In genomic region chr9:109046306-109046705, GRCm38 (mm10) we compare ENCODE assay signal across 9 mouse cellular contexts. TPM values are rescaled to one million over a fixed set of nuclear protein-coding genes. Genes with fewer than 3 reads are reported as not detected.
DNase-seq lines count a peak whose midpoint lies in the region; ATAC-seq and TF ChIP-seq lines count a peak whose summit lies in the region.
"Had no signal": no experiment of that assay in that cellular context is flagged by ENCODE, and none has a peak within 500 bp of the region (broad histone marks: within the 10 kb centered on the region; RNA-seq: fewer than 3 reads in every experiment).

No protein-coding gene starts in this region.

- TF ChIP-seq POLR2A in small intestine, adult 2 months (IDR thresholded peaks at IDR 0.05; ENCODE audit: low read depth, low read length), result no peak

- H3K27ac ChIP-seq in hindbrain, embryonic 10.5 days, result no peak overlapping the region
- no peak overlapping the region for H3K27ac ChIP-seq in hindbrain, embryonic 14.5 days
- no peak overlapping the region for H3K27ac ChIP-seq in liver, embryonic 13.5 days
- no peak overlapping the region for H3K27ac ChIP-seq in small intestine, adult 2 months (ENCODE audit: insufficient read depth, low read depth, low read length)
- H3K27ac ChIP-seq: limb, embryonic 12.5 days had no signal

- H3K4me3 ChIP-seq in hindbrain, embryonic 10.5 days, result no peak overlapping the region
- no peak overlapping the region for H3K4me3 ChIP-seq in hindbrain, embryonic 14.5 days (replicated peaks; ENCODE audit: low read length)
- H3K4me3 ChIP-seq in liver, embryonic 13.5 days (replicated peaks), result no peak overlapping the region
- no peak overlapping the region for H3K4me3 ChIP-seq in small intestine, adult 2 months (ENCODE audit: low read depth, low read length)
- H3K4me3 ChIP-seq: limb, embryonic 12.5 days had no signal

- H3K9me3 ChIP-seq in hindbrain, embryonic 10.5 days, result no peaks in the 10 kb centered on the region
- H3K9me3 ChIP-seq in hindbrain, embryonic 14.5 days (ENCODE audit: control insufficient read depth, low read length), result no peaks in the 10 kb centered on the region
- no peaks in the 10 kb centered on the region for H3K9me3 ChIP-seq in liver, embryonic 13.5 days (replicated peaks)
- H3K9me3 ChIP-seq: limb, embryonic 12.5 days had no signal

- WGBS in hindbrain, embryonic 10.5 days, result 46% methylated on average over 5 of the region's 5 CpGs
- WGBS in hindbrain, embryonic 14.5 days, result 32% methylated on average over 5 of the region's 5 CpGs
- WGBS in liver, embryonic 13.5 days (ENCODE audit: insufficient replicate concordance), result 39% methylated on average over 5 of the region's 5 CpGs
- 40% methylated on average over 5 of the region's 5 CpGs for WGBS in small intestine, adult 2 months

- no peaks in the 10 kb centered on the region for H3K27me3 ChIP-seq in hindbrain, embryonic 10.5 days (ENCODE audit: insufficient read depth, poor library complexity, severe bottlenecking)
- no peaks in the 10 kb centered on the region for H3K27me3 ChIP-seq in hindbrain, embryonic 14.5 days (ENCODE audit: control insufficient read depth, insufficient read depth, low read length)
- no peaks in the 10 kb centered on the region for H3K27me3 ChIP-seq in liver, embryonic 13.5 days
- no peaks in the 10 kb centered on the region for H3K27me3 ChIP-seq in small intestine, adult 2 months (ENCODE audit: control insufficient read depth, insufficient read depth, low read length)
- H3K27me3 ChIP-seq: limb, embryonic 12.5 days had no signal

- no peaks in the 10 kb centered on the region for H3K4me1 ChIP-seq in hindbrain, embryonic 10.5 days (replicated peaks)
- no peaks in the 10 kb centered on the region for H3K4me1 ChIP-seq in hindbrain, embryonic 14.5 days (replicated peaks; ENCODE audit: control insufficient read depth, insufficient read depth, low read length)
- peaks cover 10% of the 10 kb centered on the region for H3K4me1 ChIP-seq in liver, embryonic 13.5 days (replicated peaks)
- H3K4me1 ChIP-seq in small intestine, adult 2 months (ENCODE audit: control insufficient read depth, insufficient read depth, insufficient read length, low read length), result peaks cover 6% of the 10 kb centered on the region; the same call in 1 of the 2 replicates

- H3K36me3 ChIP-seq in hindbrain, embryonic 10.5 days, result 0 out of 2 replicates have a peak, but pooled peaks cover 1% of the 10 kb centered on the region
- H3K36me3 ChIP-seq in hindbrain, embryonic 14.5 days (replicated peaks; ENCODE audit: control insufficient read depth, insufficient read depth), result 0 out of 2 replicates have a peak, but pooled peaks cover under 1% of the 10 kb centered on the region
- no peaks in the 10 kb centered on the region for H3K36me3 ChIP-seq in liver, embryonic 13.5 days
- H3K36me3 ChIP-seq in small intestine, adult 2 months (ENCODE audit: control insufficient read depth, insufficient read depth, low read length), result 0 out of 2 replicates have a peak, but pooled peaks cover 3% of the 10 kb centered on the region

- TF ChIP-seq CTCF in small intestine, adult 2 months (IDR thresholded peaks at IDR 0.05; ENCODE audit: extremely low read depth, insufficient read length, insufficient replicate concordance, low read depth, low read length), result peak; percentile 77; the same call in 1 of the 2 replicates

- no peak overlapping the region for H3K4me2 ChIP-seq in hindbrain, embryonic 14.5 days (replicated peaks)
- H3K4me2 ChIP-seq in liver, embryonic 13.5 days, result no peak overlapping the region
- H3K4me2 ChIP-seq: limb, embryonic 12.5 days had no signal

- H3K9ac ChIP-seq in hindbrain, embryonic 14.5 days, result no peak overlapping the region
- no peak overlapping the region for H3K9ac ChIP-seq in liver, embryonic 13.5 days
- H3K9ac ChIP-seq: limb, embryonic 12.5 days had no signal

- ATAC-seq in hindbrain, embryonic 14.5 days (ENCODE audit: low FRiP score), result no peak
- ATAC-seq in liver, embryonic 13.5 days (ENCODE audit: low read depth), result peak; percentile 39; the same call in 1 of the 2 replicates

- DNase-seq in hindbrain, embryonic 10.5 days (ENCODE audit: low spot score), result peak; percentile 57
- no peak for DNase-seq in hindbrain, embryonic 14.5 days (ENCODE audit: low spot score)
- DNase-seq in CD8-positive naive resting alpha-beta T cell, adult 2 months (ENCODE audit: low read depth in 2 of 2, low spot score in 2 of 2), result peak; percentile 83 to 87
- DNase-seq in adrenal gland, postnatal 14 days, result peak; percentile 86
- DNase-seq in gastrocnemius, adult 18-20 months (ENCODE audit: low spot score), result peak; percentile 56
- DNase-seq in liver, embryonic 13.5 days, result peak; percentile 50
- no peak for DNase-seq in urinary bladder, adult 2 months (ENCODE audit: low spot score)

RNA-seq across cellular contexts. Expression of gene Shisa5, which starts 7.9 kb away (rescaled TPM):
- polyA plus RNA-seq in hindbrain, embryonic 10.5 days (2016; fragmentation: Nextera tagmentation; extraction: Ambion mirVana), result 38.8 and 43.6 TPM in 2 replicates
- 57.9 and 60.9 TPM in 2 replicates for polyA plus RNA-seq in hindbrain, embryonic 14.5 days (2014; fragmentation: Nextera tagmentation; extraction: Ambion mirVana)
- 95.6 and 167 TPM in 2 replicates for total RNA-seq in adrenal gland, postnatal 14 days (2021)
- 10 to 100 TPM in 1 of 2 experiments, 1 to 10 TPM in 1; 9.8 to 15.5 TPM for total RNA-seq in gastrocnemius, adult 18-20 months (2021)
- polyA plus RNA-seq in liver, embryonic 13.5 days (2015; fragmentation: Nextera tagmentation; extraction: Ambion mirVana), result 20.0 and 21.8 TPM in 2 replicates
- polyA plus RNA-seq in small intestine, adult 2 months (2012; rRNA removed), result 406 and 675 TPM in 2 replicates
- polyA plus RNA-seq in urinary bladder, adult 2 months (2012; rRNA removed), result 201 and 202 TPM in 2 replicates

RNA-seq across cellular contexts. Expression of gene Trex1, which starts 13.2 kb away (rescaled TPM):
- polyA plus RNA-seq in hindbrain, embryonic 10.5 days (2016; fragmentation: Nextera tagmentation; extraction: Ambion mirVana), result 8.1 and 11.3 TPM in 2 replicates
- polyA plus RNA-seq in hindbrain, embryonic 14.5 days (2014; fragmentation: Nextera tagmentation; extraction: Ambion mirVana), result 9.7 and 16.2 TPM in 2 replicates
- total RNA-seq in adrenal gland, postnatal 14 days (2021), result 13.7 and 13.8 TPM in 2 replicates
- 10 to 100 TPM; 13.1 to 17.2 TPM for total RNA-seq in gastrocnemius, adult 18-20 months (2021)
- polyA plus RNA-seq in liver, embryonic 13.5 days (2015; fragmentation: Nextera tagmentation; extraction: Ambion mirVana), result 7.4 and 8.9 TPM in 2 replicates
- polyA plus RNA-seq in small intestine, adult 2 months (2012; rRNA removed), result 51.9 and 174 TPM in 2 replicates
- polyA plus RNA-seq in urinary bladder, adult 2 months (2012; rRNA removed), result 37.3 and 41.4 TPM in 2 replicates

RNA-seq across cellular contexts. Expression of gene Atrip, which starts 27.6 kb away (rescaled TPM):
- 30.5 and 32.1 TPM in 2 replicates for polyA plus RNA-seq in hindbrain, embryonic 10.5 days (2016; fragmentation: Nextera tagmentation; extraction: Ambion mirVana)
- 29.0 and 29.8 TPM in 2 replicates for polyA plus RNA-seq in hindbrain, embryonic 14.5 days (2014; fragmentation: Nextera tagmentation; extraction: Ambion mirVana)
- 14.6 and 16.0 TPM in 2 replicates for total RNA-seq in adrenal gland, postnatal 14 days (2021)
- total RNA-seq in gastrocnemius, adult 18-20 months (2021), result 1 to 10 TPM; 8.9 to 9.2 TPM
- 12.6 and 12.7 TPM in 2 replicates for polyA plus RNA-seq in liver, embryonic 13.5 days (2015; fragmentation: Nextera tagmentation; extraction: Ambion mirVana)
- polyA plus RNA-seq in small intestine, adult 2 months (2012; rRNA removed), result 5.8 and 10.7 TPM in 2 replicates
- polyA plus RNA-seq in urinary bladder, adult 2 months (2012; rRNA removed), result 17.1 and 17.6 TPM in 2 replicates

RNA-seq across cellular contexts. Expression of gene Ccdc51, which starts 36.0 kb away (rescaled TPM):
- 14.4 and 16.1 TPM in 2 replicates for polyA plus RNA-seq in hindbrain, embryonic 10.5 days (2016; fragmentation: Nextera tagmentation; extraction: Ambion mirVana)
- 11.2 and 11.3 TPM in 2 replicates for polyA plus RNA-seq in hindbrain, embryonic 14.5 days (2014; fragmentation: Nextera tagmentation; extraction: Ambion mirVana)
- 15.7 and 17.2 TPM in 2 replicates for total RNA-seq in adrenal gland, postnatal 14 days (2021)
- 1 to 10 TPM; 7.9 to 8.1 TPM for total RNA-seq in gastrocnemius, adult 18-20 months (2021)
- 14.6 and 14.7 TPM in 2 replicates for polyA plus RNA-seq in liver, embryonic 13.5 days (2015; fragmentation: Nextera tagmentation; extraction: Ambion mirVana)
- polyA plus RNA-seq in small intestine, adult 2 months (2012; rRNA removed), result 5.5 and 11.3 TPM in 2 replicates
- polyA plus RNA-seq in urinary bladder, adult 2 months (2012; rRNA removed), result 10.9 and 14.0 TPM in 2 replicates

RNA-seq across cellular contexts. Expression of gene Tma7, which starts 36.1 kb away (rescaled TPM):
- polyA plus RNA-seq in hindbrain, embryonic 10.5 days (2016; fragmentation: Nextera tagmentation; extraction: Ambion mirVana), result 758 and 785 TPM in 2 replicates
- polyA plus RNA-seq in hindbrain, embryonic 14.5 days (2014; fragmentation: Nextera tagmentation; extraction: Ambion mirVana), result 710 and 800 TPM in 2 replicates
- 326 and 340 TPM in 2 replicates for total RNA-seq in adrenal gland, postnatal 14 days (2021)
- total RNA-seq in gastrocnemius, adult 18-20 months (2021), result 100 to 1,000 TPM; 325 to 344 TPM
- polyA plus RNA-seq in liver, embryonic 13.5 days (2015; fragmentation: Nextera tagmentation; extraction: Ambion mirVana), result 480 and 506 TPM in 2 replicates
- polyA plus RNA-seq in small intestine, adult 2 months (2012; rRNA removed), result 0.58 and 1.6 TPM in 2 replicates
- 118 and 126 TPM in 2 replicates for polyA plus RNA-seq in urinary bladder, adult 2 months (2012; rRNA removed)

Comparison
In these comparisons a context has a peak if more than half of its experiments do, and no peak if none do; other contexts are left out.
1. DNase-seq: peak in hindbrain, embryonic 10.5 days (single experiment), CD8-positive naive resting alpha-beta T cell, adult 2 months (2 of 2), adrenal gland, postnatal 14 days (single experiment), gastrocnemius, adult 18-20 months (single experiment) and liver, embryonic 13.5 days (single experiment); none in hindbrain, embryonic 14.5 days (single experiment) and urinary bladder, adult 2 months (single experiment).